Mouse (Mus musculus): Measurements from ENCODE around the gene Hdac9. TPM values are rescaled to one million over a fixed set of nuclear protein-coding genes. Genes with fewer than 3 reads are reported as not detected.

Gene Hdac9
- total and polyA plus RNA-seq, 3 experiments = 0.03 to 0.19 TPM; not detected in 1

- TF ChIP-seq USF1 (IDR thresholded peaks at IDR 0.05; ENCODE audit: low read depth, low read length) = no peak
- no peak for TF ChIP-seq POLR2AphosphoS5 (IDR thresholded peaks at IDR 0.05; ENCODE audit: borderline replicate concordance, low read depth, low read length)
- no peak for TF ChIP-seq USF2 (IDR thresholded peaks at IDR 0.05; ENCODE audit: borderline replicate concordance in 1 of 2, insufficient read depth in 1 of 2, low read depth in 1 of 2, low read length in 2 of 2)
- no peak for TF ChIP-seq ETS1 (IDR thresholded peaks at IDR 0.05; ENCODE audit: low read depth, low read length)
- TF ChIP-seq MYC (IDR thresholded peaks at IDR 0.05; ENCODE audit: low read depth, low read length) = no peak
- TF ChIP-seq POLR2A (IDR thresholded peaks at IDR 0.05; ENCODE audit: control insufficient read depth in 1 of 2, insufficient read depth in 1 of 2, low read depth in 1 of 2, low read length in 2 of 2, poor library complexity in 1 of 2) = no peak
- no peak for TF ChIP-seq SIN3A (IDR thresholded peaks at IDR 0.05; ENCODE audit: low read length)
- TF ChIP-seq BHLHE40 (IDR thresholded peaks at IDR 0.05; ENCODE audit: borderline replicate concordance, low read depth, low read length) = no peak
- TF ChIP-seq POLR2AphosphoS2 (IDR thresholded peaks at IDR 0.05; ENCODE audit: low read length) = no peak
- no peak for TF ChIP-seq CHD1 (IDR thresholded peaks at IDR 0.05; ENCODE audit: low read depth, low read length)
- no peak for TF ChIP-seq MAZ (IDR thresholded peaks at IDR 0.05; ENCODE audit: low read depth, low read length)
- TF ChIP-seq NRF1 (IDR thresholded peaks at IDR 0.05; ENCODE audit: insufficient read depth, low read depth, low read length, poor library complexity, severe bottlenecking) = no peak
- no peak for TF ChIP-seq UBTF (IDR thresholded peaks at IDR 0.05; ENCODE audit: borderline replicate concordance, insufficient read depth, low read depth, low read length)
- TF ChIP-seq MAFK (IDR thresholded peaks at IDR 0.05; ENCODE audit: borderline replicate concordance, low read depth, low read length) = no peak
- TF ChIP-seq MAX (IDR thresholded peaks at IDR 0.05; ENCODE audit: low read length) = no peak
- TF ChIP-seq RAD21 (IDR thresholded peaks at IDR 0.05; ENCODE audit: low read depth, low read length) = no peak
- Histone ChIP-seq H3K4me3 (ENCODE audit: control insufficient read depth in 1 of 2, insufficient read depth in 1 of 2, low read depth in 2 of 2, low read length in 2 of 2) (no peak overlapping the region), H3K79me2 (ENCODE audit: control insufficient read depth, insufficient read depth, low read length, poor library complexity) (no peaks in the 10 kb centered on the region), H3K27ac (ENCODE audit: control insufficient read depth, low read depth, low read length) (no peak overlapping the region), H3K9me3 (replicated peaks; ENCODE audit: insufficient read depth, low read length) (no peaks in the 10 kb centered on the region), H3K4me1 (ENCODE audit: control insufficient read depth in 1 of 2, insufficient read depth in 2 of 2, low read length in 2 of 2) (no peaks in the 10 kb centered on the region), H3K27me3 (ENCODE audit: control insufficient read depth in 1 of 2, insufficient read depth in 2 of 2, low read length in 2 of 2) (no peaks in the 10 kb centered on the region), H3K36me3 (ENCODE audit: control insufficient read depth in 1 of 2, insufficient read depth in 2 of 2, low read length in 2 of 2) (no peaks in the 10 kb centered on the region), H3K9ac (ENCODE audit: control insufficient read depth, low read depth, low read length, poor library complexity, severe bottlenecking) (no peak overlapping the region)
- DNase-seq (ENCODE audit: low read depth, low spot score) = no peak
Measured at GRCm38 (mm10) chr12:34795487-34795886, 121.4 kb downstream of the Hdac9 start.

GRCm38 (mm10) chr12:34792113-34792452, 124.8 kb downstream of the Hdac9 start:
- Histone ChIP-seq H3K4me3 (ENCODE audit: control insufficient read depth in 1 of 2, insufficient read depth in 1 of 2, low read depth in 2 of 2, low read length in 2 of 2) (no peak overlapping the region), H3K9me3 (replicated peaks; ENCODE audit: insufficient read depth, low read length) (no peaks in the 10 kb centered on the region), H3K27ac (ENCODE audit: control insufficient read depth, low read depth, low read length) (no peak overlapping the region), H3K27me3 (ENCODE audit: control insufficient read depth in 1 of 2, insufficient read depth in 2 of 2, low read length in 2 of 2) (no peaks in the 10 kb centered on the region), H3K9ac (ENCODE audit: control insufficient read depth, low read depth, low read length, poor library complexity, severe bottlenecking) (no peak overlapping the region), H3K79me2 (ENCODE audit: control insufficient read depth, insufficient read depth, low read length, poor library complexity) (no peaks in the 10 kb centered on the region), H3K36me3 (ENCODE audit: control insufficient read depth in 1 of 2, insufficient read depth in 2 of 2, low read length in 2 of 2) (no peaks in the 10 kb centered on the region), H3K4me1 (ENCODE audit: control insufficient read depth in 1 of 2, insufficient read depth in 2 of 2, low read length in 2 of 2) (no peaks in the 10 kb centered on the region)
- TF ChIP-seq POLR2AphosphoS5 (IDR thresholded peaks at IDR 0.05; ENCODE audit: borderline replicate concordance, low read depth, low read length) = no peak
- no peak for TF ChIP-seq UBTF (IDR thresholded peaks at IDR 0.05; ENCODE audit: borderline replicate concordance, insufficient read depth, low read depth, low read length)
- no peak for TF ChIP-seq ELF1 (IDR thresholded peaks at IDR 0.05; ENCODE audit: low read depth, low read length)
- TF ChIP-seq ZC3H11A (IDR thresholded peaks at IDR 0.05; ENCODE audit: low read depth, low read length) = no peak
- TF ChIP-seq E2F4 (IDR thresholded peaks at IDR 0.05; ENCODE audit: borderline replicate concordance, low read depth, low read length) = no peak
- no peak for TF ChIP-seq USF1 (IDR thresholded peaks at IDR 0.05; ENCODE audit: low read depth, low read length)
- no peak for TF ChIP-seq BHLHE40 (IDR thresholded peaks at IDR 0.05; ENCODE audit: borderline replicate concordance, low read depth, low read length)
- no peak for TF ChIP-seq TCF12 (IDR thresholded peaks at IDR 0.05; ENCODE audit: low read depth, low read length)
- TF ChIP-seq SMC3 (IDR thresholded peaks at IDR 0.05; ENCODE audit: low read depth, low read length) = no peak
- TF ChIP-seq HCFC1 (IDR thresholded peaks at IDR 0.05; ENCODE audit: low read depth, low read length) = no peak
- no peak for TF ChIP-seq SIN3A (IDR thresholded peaks at IDR 0.05; ENCODE audit: low read length)
- no peak for TF ChIP-seq CHD1 (IDR thresholded peaks at IDR 0.05; ENCODE audit: low read depth, low read length)
- TF ChIP-seq TBP (IDR thresholded peaks at IDR 0.05; ENCODE audit: low read depth, low read length) = no peak
- TF ChIP-seq KAT2A (conservative IDR thresholded peaks at IDR 0.05; ENCODE audit: low read depth, low read length) = no peak
- no peak for TF ChIP-seq POLR2A (IDR thresholded peaks at IDR 0.05; ENCODE audit: control insufficient read depth in 1 of 2, insufficient read depth in 1 of 2, low read depth in 1 of 2, low read length in 2 of 2, poor library complexity in 1 of 2)
- no peak for DNase-seq (ENCODE audit: low read depth, low spot score)
